Mouse (Mus musculus): ENCODE data around the gene Spin2g. TPM values are rescaled to one million over a fixed set of nuclear protein-coding genes. Genes with fewer than 3 reads are reported as not detected.
"Not testable (repeated sequence)": the region's sequence is repeated elsewhere in the genome, so short reads cannot be mapped to it uniquely, and the experiment has no call there.

Spin2g gene
- not detected in 2 replicates for polyA plus RNA-seq (2012; rRNA removed)

GRCm38 (mm10) chrX:34238633-34239032, at the start of gene Spin2g:
Gene Spin2g, minus strand, starts transcription at chrX:34238733.
- not testable (repeated sequence) for DNase-seq (ENCODE audit: extremely low spot score in 1 of 2, low spot score in 1 of 2)

Other genes with a start within 250 kb of the Spin2g start
- gene Btbd35f9, start 77.2 kb downstream of the Spin2g start, polyA plus RNA-seq (2012; rRNA removed): not detected in 2 replicates
- not detected in 2 replicates for gene Btbd35f8, start 211.8 kb upstream of the Spin2g start, polyA plus RNA-seq (2012; rRNA removed)